Mouse (Mus musculus) 416B (cell line): ENCODE measurements at regions not wholly inside any gene's neighbourhood (a gene's known extent, or its start where the extent isn't known, plus 50 kb on each side); places are given as distances from the start of the nearest gene placed in this dataset.

ENCODE experiments used
- DNase-seq: peaks from one replicate; pipeline ENCODE4 v3.0.0; 2011; ENCODE audit warnings: low read depth

DNA sequence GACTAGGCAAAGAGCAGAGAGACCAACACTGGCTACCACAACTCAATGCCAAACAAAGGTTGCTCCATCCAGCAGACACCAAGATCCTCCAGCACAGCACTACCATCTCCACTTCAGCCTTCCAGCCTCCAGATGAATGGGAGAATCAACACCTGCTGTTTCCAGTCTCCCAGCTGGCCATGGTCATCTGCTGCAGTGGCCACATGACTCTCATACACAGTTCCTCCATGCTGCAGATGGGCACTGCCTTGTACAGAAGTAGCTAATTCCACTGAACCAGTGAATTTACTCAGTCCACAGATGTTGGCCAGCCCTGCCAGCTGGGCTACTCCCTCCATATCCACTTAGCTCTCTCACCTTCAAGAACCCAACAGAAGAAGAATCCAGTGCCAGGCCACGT lies 63.0 kb upstream of the Vstm5 start:
- DNase-seq: no peak

DNA sequence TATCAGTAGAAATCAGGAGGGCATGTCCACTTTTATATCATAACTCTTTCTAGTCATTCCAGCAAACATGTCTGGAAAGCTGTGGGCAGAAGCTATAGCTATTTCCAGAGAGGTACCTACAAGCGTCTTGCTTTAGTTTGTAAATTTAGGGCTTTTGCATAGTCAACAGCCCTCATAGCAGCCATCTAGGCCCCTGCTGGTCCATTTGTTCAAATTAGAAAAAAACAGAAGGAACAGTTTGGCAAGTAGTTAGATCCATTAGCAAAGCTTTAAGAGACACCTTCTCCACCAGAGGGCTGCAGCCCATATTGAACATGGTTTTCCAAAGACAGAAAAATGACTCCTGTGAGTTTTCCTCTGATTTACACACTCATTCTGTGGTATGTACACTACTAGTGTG lies 63.4 kb upstream of the Vstm5 start:
- no peak for DNase-seq

DNA sequence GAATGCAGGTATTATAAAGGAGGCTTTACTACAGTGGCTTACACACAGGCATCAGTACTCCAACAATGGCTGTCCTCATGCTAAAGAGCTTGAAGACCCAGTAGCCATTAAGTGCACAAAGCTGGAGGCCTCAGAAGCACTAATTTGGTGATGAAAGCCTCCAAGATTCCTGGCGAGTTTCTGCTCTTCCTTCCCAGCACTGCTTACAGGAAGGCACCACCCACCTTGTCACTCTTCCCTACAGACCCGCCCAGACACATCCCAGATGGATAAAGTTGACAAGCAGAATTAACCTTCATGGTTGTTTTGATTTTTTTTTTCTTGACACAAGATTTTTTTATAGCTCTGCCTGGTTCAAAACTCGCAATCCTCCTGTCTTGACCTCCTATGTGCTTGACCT lies 59.0 kb upstream of the Hephl1 start:
- no peak for DNase-seq

DNA sequence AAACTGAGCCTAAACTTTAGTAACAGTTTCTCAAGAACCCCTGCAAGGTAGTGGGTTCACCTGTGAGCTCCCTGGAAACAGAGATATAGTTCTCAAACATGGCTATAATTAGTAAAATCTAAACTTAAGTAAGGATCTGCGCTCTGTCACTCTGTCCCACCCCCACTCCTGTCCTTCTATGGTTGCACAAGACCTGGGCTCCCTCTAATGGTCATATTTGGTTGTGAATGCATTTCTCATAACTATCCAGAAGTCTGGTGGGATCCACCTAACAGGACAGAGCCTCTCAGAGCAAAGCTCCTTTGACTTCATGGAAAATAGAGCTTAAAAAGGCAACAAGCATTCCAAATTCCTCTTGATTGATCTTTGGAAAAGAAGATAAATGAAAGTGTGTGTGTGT lies 57.8 kb upstream of the Hephl1 start:
- DNase-seq: peak; percentile 56

DNA sequence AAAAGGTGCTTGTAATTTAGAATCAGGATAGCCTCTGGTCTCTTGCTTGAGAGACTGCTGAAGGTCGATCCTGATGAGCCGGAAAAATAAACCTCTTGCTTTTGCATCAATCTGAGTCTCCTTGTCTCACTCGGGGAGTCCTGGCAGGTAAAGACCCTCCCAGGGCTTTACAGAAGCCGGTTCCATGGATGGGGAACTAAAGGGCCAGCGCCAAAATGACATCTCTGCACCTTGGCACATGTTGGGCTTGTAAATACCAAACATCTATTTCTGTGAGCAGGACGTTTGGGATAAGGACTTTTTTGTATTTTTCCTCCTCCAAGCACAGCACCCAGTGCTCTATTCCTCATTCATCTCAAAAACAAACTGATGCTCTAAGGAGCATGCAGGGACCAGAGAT lies 57.1 kb upstream of the Hephl1 start:
- no peak for DNase-seq

DNA sequence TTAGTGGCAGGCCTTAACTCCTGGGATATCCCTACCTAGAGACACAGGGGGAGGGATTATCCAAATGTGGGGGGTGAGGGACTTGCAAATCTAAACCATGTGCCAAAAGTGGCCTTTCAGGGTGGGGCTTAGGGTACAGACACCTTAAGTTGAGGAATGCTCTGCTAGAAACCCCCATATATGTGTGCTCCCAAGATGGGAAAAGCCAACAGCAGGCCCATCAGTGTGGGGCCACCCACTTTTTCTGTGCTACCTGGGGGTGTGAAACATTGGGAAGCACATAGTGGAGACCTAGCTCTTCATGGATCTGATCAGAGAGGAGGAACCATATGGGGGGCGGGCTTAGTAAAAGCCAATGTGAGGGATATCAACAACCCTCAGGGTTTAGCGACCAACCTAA lies 55.0 kb upstream of the Hephl1 start:
- no peak for DNase-seq

DNA sequence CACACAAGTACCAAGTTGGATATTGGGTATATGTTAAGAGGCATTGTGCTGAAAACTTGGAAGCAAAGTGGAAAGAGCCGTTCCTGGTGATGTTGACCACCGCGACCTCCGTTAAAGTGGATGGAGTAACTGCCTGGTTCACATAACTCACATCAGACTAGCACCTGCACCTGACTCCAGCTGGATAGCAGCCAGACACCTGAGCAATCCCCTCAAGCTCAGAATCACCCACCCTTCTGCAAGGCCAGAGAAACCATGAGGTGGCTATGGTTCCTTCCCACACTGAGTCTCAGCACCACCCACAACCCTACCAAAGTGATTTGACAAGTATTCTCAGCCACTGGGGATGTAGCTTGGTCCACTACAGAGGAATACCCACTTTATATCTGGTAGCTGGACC lies 54.6 kb upstream of the Hephl1 start:
- no peak for DNase-seq
